Mouse (Mus musculus): ENCODE measurements at regions not wholly inside any gene's neighbourhood (a gene's known extent, or its start where the extent isn't known, plus 50 kb on each side); places are given as distances from the start of the nearest gene placed in this dataset.
A peak's percentile ranks its signal among the peaks of the same experiment; 100 is the strongest.

DNA sequence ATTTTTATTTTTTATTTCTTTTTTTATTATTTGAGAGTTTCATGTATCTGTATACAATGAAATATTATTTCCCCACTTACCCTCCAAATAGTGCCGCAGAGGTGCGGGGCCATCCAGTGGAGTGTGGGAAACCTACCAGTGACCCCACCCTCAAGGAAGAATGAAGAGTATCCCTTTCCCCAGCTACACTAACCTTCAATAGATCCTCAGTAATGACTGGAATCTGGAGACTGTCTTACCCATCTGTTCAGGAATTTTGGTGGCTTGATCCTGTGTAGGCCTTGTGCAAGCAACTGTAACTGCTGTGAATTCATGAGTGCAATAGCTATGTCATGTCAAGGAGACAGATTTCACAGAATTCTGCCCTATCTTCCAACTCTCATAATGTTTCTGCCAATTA lies 153.9 kb upstream of the Slc22a23 start:
- Histone ChIP-seq H3K27me3 (no peaks in the 10 kb centered on the region), H3K4me2 (replicated peaks) (no peak overlapping the region), H3K4me1 (no peaks in the 10 kb centered on the region), H3K9ac (replicated peaks) (no peak overlapping the region), H3K36me3 (no peaks in the 10 kb centered on the region), H3K9me3 (no peaks in the 10 kb centered on the region), H3K27ac (replicated peaks) (no peak overlapping the region), H3K4me3 (no peak overlapping the region)
- no peak for ATAC-seq (replicated peaks)
- WGBS, result 96% methylated on average over 2 of the region's 2 CpGs

DNA sequence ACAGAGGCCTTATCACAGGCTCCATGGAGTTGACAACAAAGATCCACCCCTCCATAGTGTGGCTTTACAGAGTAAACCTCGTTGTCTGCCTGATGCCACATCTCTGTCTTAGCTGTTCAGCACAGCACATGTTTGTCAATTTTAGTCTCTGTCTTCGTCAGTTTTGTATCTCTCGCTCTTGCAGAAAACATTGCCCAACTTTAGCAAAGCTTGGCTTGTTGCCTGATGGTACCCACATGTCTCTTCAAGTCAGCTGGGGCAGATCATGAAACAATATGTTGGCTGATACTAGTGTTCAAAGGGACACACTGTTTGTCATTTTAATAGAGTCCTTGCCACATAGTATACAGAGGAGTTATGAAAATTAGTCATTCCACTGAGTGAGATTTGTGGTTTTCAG lies 152.7 kb upstream of the Slc22a23 start:
- Histone ChIP-seq H3K4me3 (no peak overlapping the region), H3K27ac (replicated peaks) (no peak overlapping the region), H3K36me3 (no peaks in the 10 kb centered on the region), H3K9ac (replicated peaks) (no peak overlapping the region), H3K27me3 (no peaks in the 10 kb centered on the region), H3K4me1 (no peaks in the 10 kb centered on the region), H3K9me3 (no peaks in the 10 kb centered on the region), H3K4me2 (replicated peaks) (no peak overlapping the region)
- no peak for ATAC-seq (replicated peaks)
- 83% methylated on average over 3 of the region's 3 CpGs for WGBS

- Histone ChIP-seq H3K9ac (replicated peaks) (no peak overlapping the region), H3K27ac (replicated peaks) (no peak overlapping the region), H3K4me3 (no peak overlapping the region), H3K27me3 (no peaks in the 10 kb centered on the region), H3K36me3 (no peaks in the 10 kb centered on the region), H3K9me3 (no peaks in the 10 kb centered on the region), H3K4me2 (replicated peaks) (no peak overlapping the region), H3K4me1 (no peaks in the 10 kb centered on the region)
- no peak for ATAC-seq (replicated peaks)
- 86% methylated on average over 1 of the region's 1 CpGs for WGBS
These were observed 139.8 kb upstream of the Slc22a23 start for GRCm38 (mm10) chr13:34484831-34485230.

DNA sequence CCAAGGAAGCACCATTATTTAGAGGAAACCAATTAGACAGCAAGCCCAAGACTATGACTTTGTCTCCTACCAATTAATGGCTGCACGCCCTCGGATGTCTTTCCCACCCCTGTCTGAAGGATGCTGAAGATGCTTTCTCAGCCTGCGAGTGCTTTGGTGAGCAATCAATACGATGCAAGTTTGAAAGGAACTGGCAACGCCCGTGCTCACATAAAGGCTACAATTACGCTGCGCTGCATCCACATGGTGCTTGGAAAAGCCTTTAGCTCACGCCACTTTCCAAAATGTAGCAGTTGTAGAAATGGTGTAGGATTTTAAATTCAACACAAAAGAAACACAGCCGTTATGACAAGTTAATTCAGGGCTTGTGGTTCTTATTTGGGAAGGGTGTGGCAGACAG lies 136.5 kb upstream of the Slc22a23 start:
- no peaks in the 10 kb centered on the region for H3K4me1 ChIP-seq
- 57% methylated on average over 10 of the region's 10 CpGs for WGBS
- ATAC-seq (replicated peaks), result no peak
- H3K4me2 ChIP-seq (replicated peaks), result no peak overlapping the region
- H3K36me3 ChIP-seq, result no peaks in the 10 kb centered on the region
- H3K27ac ChIP-seq (replicated peaks), result no peak overlapping the region
- H3K27me3 ChIP-seq, result no peaks in the 10 kb centered on the region
- no peak overlapping the region for H3K4me3 ChIP-seq
- H3K9me3 ChIP-seq, result no peaks in the 10 kb centered on the region
- no peak overlapping the region for H3K9ac ChIP-seq (replicated peaks)

- Histone ChIP-seq H3K27ac (replicated peaks) (no peak overlapping the region), H3K36me3 (no peaks in the 10 kb centered on the region), H3K4me1 (no peaks in the 10 kb centered on the region), H3K9ac (replicated peaks) (no peak overlapping the region), H3K27me3 (no peaks in the 10 kb centered on the region), H3K4me2 (replicated peaks) (no peak overlapping the region), H3K9me3 (no peaks in the 10 kb centered on the region), H3K4me3 (no peak overlapping the region)
- ATAC-seq (replicated peaks), result no peak
- 67% methylated on average over 1 of the region's 1 CpGs for WGBS
These were observed 125.4 kb upstream of the Slc22a23 start for GRCm38 (mm10) chr13:34470410-34470809.

- whole genome bisulfite sequencing, result 80% methylated on average over 5 of the region's 5 CpGs
- no peaks in the 10 kb centered on the region for H3K36me3 ChIP-seq
- H3K27me3 ChIP-seq, result no peaks in the 10 kb centered on the region
- no peak overlapping the region for H3K4me3 ChIP-seq
- H3K4me1 ChIP-seq, result no peaks in the 10 kb centered on the region
- H3K27ac ChIP-seq (replicated peaks), result no peak overlapping the region
- no peak for ATAC-seq (replicated peaks)
- no peak overlapping the region for H3K4me2 ChIP-seq (replicated peaks)
- H3K9ac ChIP-seq (replicated peaks), result no peak overlapping the region
- no peaks in the 10 kb centered on the region for H3K9me3 ChIP-seq
These were observed 124.6 kb upstream of the Slc22a23 start for GRCm38 (mm10) chr13:34469568-34469967.

DNA sequence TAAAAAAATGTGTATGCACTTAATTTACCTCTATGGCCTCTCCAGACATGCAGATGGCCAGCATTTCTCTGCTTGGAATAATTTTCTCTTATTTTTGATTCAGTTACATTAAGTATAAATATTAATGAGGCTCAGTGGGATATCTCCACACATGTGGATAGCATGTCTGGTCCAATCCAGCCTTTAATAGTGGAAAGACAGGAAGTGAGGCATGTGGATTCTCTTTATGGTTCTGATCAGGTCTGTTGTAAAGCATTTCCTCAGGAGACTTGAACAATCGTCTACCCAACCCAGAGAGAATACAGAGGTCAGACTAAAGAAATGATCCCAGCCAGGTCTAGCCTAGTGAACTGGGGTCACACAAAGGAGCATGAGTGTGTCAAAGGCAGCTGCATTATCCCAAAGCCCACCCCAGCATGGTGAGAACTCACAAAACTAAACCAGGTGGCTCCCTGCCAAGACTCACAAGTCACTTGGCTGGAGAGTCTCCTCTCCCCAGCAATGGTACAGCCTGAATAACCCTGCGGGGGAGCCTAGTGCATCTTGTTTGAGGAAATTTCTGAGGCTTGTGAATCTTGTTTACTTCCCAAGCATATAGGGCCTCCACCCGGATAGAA lies 123.3 kb upstream of the Slc22a23 start:
- WGBS, result 61% methylated on average over 3 of the region's 3 CpGs
- H3K36me3 ChIP-seq, result no peaks in the 10 kb centered on the region
- H3K4me3 ChIP-seq, result no peak overlapping the region
- H3K27me3 ChIP-seq, result no peaks in the 10 kb centered on the region
- H3K4me2 ChIP-seq (replicated peaks), result no peak overlapping the region
- ATAC-seq (replicated peaks), result no peak
- no peak overlapping the region for H3K9ac ChIP-seq (replicated peaks)
- H3K9me3 ChIP-seq, result no peaks in the 10 kb centered on the region
- H3K27ac ChIP-seq (replicated peaks), result no peak overlapping the region
- H3K4me1 ChIP-seq, result peaks cover under 1% of the 10 kb centered on the region; the same call in 1 of the 2 replicates

- H3K36me3 ChIP-seq, result no peaks in the 10 kb centered on the region
- H3K4me1 ChIP-seq, result peaks cover 11% of the 10 kb centered on the region
- H3K27ac ChIP-seq (replicated peaks), result no peak overlapping the region
- no peaks in the 10 kb centered on the region for H3K9me3 ChIP-seq
- H3K4me3 ChIP-seq, result no peak overlapping the region
- no peaks in the 10 kb centered on the region for H3K27me3 ChIP-seq
- H3K9ac ChIP-seq (replicated peaks), result no peak overlapping the region
- ATAC-seq (replicated peaks), result no peak
- H3K4me2 ChIP-seq (replicated peaks), result no peak overlapping the region
These were observed 121.0 kb upstream of the Slc22a23 start for GRCm38 (mm10) chr13:34465862-34466430.

DNA sequence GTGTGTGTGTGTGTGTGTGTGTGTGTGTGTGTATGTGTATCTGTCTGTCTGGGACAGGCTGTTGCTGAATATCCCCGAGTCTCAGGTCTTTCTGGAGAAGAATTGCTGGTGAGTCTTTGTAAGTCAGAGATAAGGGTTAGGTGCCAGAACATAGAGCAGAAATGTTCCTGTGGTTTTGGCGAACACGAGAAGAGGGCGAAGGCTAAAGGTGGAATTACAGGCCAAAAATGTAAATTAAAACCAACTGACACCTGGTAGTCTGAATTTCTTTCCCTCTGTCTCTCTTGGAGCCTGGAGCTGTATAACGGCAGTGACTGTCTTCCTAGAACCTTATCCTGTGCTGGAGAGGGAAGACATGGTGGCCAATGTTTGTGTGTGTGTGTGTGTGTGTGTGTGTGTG lies 120.5 kb upstream of the Slc22a23 start:
- no peaks in the 10 kb centered on the region for H3K9me3 ChIP-seq
- H3K36me3 ChIP-seq, result no peaks in the 10 kb centered on the region
- WGBS, result 89% methylated on average over 5 of the region's 5 CpGs
- no peaks in the 10 kb centered on the region for H3K27me3 ChIP-seq
- no peak overlapping the region for H3K4me2 ChIP-seq (replicated peaks)
- no peak overlapping the region for H3K4me3 ChIP-seq
- H3K27ac ChIP-seq (replicated peaks), result no peak overlapping the region
- peaks cover 11% of the 10 kb centered on the region for H3K4me1 ChIP-seq
- no peak overlapping the region for H3K9ac ChIP-seq (replicated peaks)
- ATAC-seq (replicated peaks), result no peak

- Histone ChIP-seq H3K27ac (replicated peaks) (no peak overlapping the region), H3K9ac (replicated peaks) (no peak overlapping the region), H3K4me2 (replicated peaks) (no peak overlapping the region), H3K4me3 (no peak overlapping the region), H3K9me3 (no peaks in the 10 kb centered on the region), H3K27me3 (no peaks in the 10 kb centered on the region), H3K4me1 (peaks cover 11% of the 10 kb centered on the region), H3K36me3 (no peaks in the 10 kb centered on the region)
- WGBS, result 93% methylated on average over 4 of the region's 4 CpGs
- ATAC-seq (replicated peaks), result no peak
These were observed 119.2 kb upstream of the Slc22a23 start for GRCm38 (mm10) chr13:34464221-34464620.

GRCm38 (mm10) chr13:34462808-34463511 lies 118.0 kb upstream of the Slc22a23 start:
- Histone ChIP-seq H3K4me3 (no peak overlapping the region), H3K9ac (replicated peaks) (no peak overlapping the region), H3K36me3 (no peaks in the 10 kb centered on the region), H3K9me3 (no peaks in the 10 kb centered on the region), H3K27me3 (no peaks in the 10 kb centered on the region), H3K4me2 (replicated peaks) (no peak overlapping the region), H3K27ac (replicated peaks) (no peak overlapping the region), H3K4me1 (peaks cover 11% of the 10 kb centered on the region)
- peak; percentile 80 for ATAC-seq (replicated peaks)
- WGBS, result 16% methylated on average over 2 of the region's 2 CpGs

DNA sequence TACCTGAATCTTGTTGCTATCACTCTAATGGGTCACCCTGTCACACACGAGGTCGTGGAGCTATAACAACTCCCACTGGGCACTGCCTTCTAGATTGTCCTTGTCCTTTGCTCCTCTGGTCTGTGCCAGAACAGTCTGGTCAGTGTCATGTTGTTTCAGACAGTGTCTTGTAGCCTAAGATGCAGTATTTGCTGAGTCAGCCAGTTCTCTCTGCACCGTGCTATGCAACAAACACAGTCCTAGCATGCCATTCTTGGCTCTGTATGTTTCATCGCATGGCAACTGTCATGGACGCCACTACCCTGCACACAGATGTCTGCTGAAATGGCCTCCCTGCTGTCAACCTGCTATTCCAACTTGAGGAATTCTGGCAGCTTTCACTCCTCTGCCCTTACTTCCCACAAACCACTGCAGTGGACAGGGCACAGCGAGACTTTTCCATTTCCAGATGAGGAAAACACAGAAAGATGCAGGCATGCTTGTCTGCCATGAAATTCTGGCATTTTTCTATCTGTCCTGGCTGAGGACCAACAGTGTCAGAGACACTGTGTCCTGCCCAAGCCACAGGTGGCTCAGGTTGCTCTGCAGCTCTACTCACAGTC lies 117.3 kb upstream of the Slc22a23 start:
- H3K4me1 ChIP-seq, result peaks cover 11% of the 10 kb centered on the region
- no peak overlapping the region for H3K27ac ChIP-seq (replicated peaks)
- H3K4me2 ChIP-seq (replicated peaks), result no peak overlapping the region
- ATAC-seq (replicated peaks), result 0 out of 2 replicates have a peak, but pooled peaks have one; percentile 38
- no peaks in the 10 kb centered on the region for H3K9me3 ChIP-seq
- H3K27me3 ChIP-seq, result no peaks in the 10 kb centered on the region
- no peak overlapping the region for H3K4me3 ChIP-seq
- WGBS, result 79% methylated on average over 6 of the region's 6 CpGs
- no peaks in the 10 kb centered on the region for H3K36me3 ChIP-seq
- H3K9ac ChIP-seq (replicated peaks), result no peak overlapping the region

All from forebrain, embryonic 15.5 days (tissue).